Mouse (Mus musculus): ENCODE results near the gene Ntm. TPM values are rescaled to one million over a fixed set of nuclear protein-coding genes. Genes with fewer than 3 reads are reported as not detected.

The Ntm gene
- polyA plus RNA-seq, 1 experiment, result 0.32 TPM

GRCm38 (mm10) chr9:29637335-29637734, 325.6 kb downstream of the Ntm start:
- DNase-seq (ENCODE audit: low read depth, low spot score), result no peak
- 75% methylated on average over 8 of the region's 8 CpGs for WGBS

- DNase-seq (ENCODE audit: low read depth, low spot score), result no peak
- 64% methylated on average over 5 of the region's 5 CpGs for WGBS
Observed at GRCm38 (mm10) chr9:29617181-29617580, 345.8 kb downstream of the Ntm start.

GRCm38 (mm10) chr9:29612020-29612612, 350.8 kb downstream of the Ntm start:
- 74% methylated on average over 7 of the region's 7 CpGs for WGBS
- no peak for DNase-seq (ENCODE audit: low read depth, low spot score)

GRCm38 (mm10) chr9:29610867-29611266, 352.1 kb downstream of the Ntm start:
- 79% methylated on average over 2 of the region's 2 CpGs for WGBS

GRCm38 (mm10) chr9:29597665-29598064, 365.3 kb downstream of the Ntm start:
- WGBS, result 49% methylated on average over 4 of the region's 4 CpGs

More at GRCm38 (mm10) chr9:29610867-29611266, 352.1 kb downstream of the Ntm start:
- DNase-seq (ENCODE audit: low read depth, low spot score), result no peak

GRCm38 (mm10) chr9:29595321-29595720, 367.6 kb downstream of the Ntm start:
- 75% methylated on average over 9 of the region's 9 CpGs for WGBS
- DNase-seq (ENCODE audit: low read depth, low spot score), result no peak

More at GRCm38 (mm10) chr9:29597665-29598064, 365.3 kb downstream of the Ntm start:
- no peak for DNase-seq (ENCODE audit: low read depth, low spot score)

GRCm38 (mm10) chr9:29594537-29595294, 368.2 kb downstream of the Ntm start:
- 73% methylated on average over 21 of the region's 21 CpGs for WGBS
- no peak for DNase-seq (ENCODE audit: low read depth, low spot score)

- 63% methylated on average over 5 of the region's 5 CpGs for WGBS
- DNase-seq (ENCODE audit: low read depth, low spot score), result no peak
Observed at GRCm38 (mm10) chr9:29587376-29587775, 375.6 kb downstream of the Ntm start.

GRCm38 (mm10) chr9:29586381-29586770, 376.6 kb downstream of the Ntm start:
- no peak for DNase-seq (ENCODE audit: low read depth, low spot score)
- WGBS, result 85% methylated on average over 10 of the region's 10 CpGs

GRCm38 (mm10) chr9:29585746-29586380, 377.1 kb downstream of the Ntm start:
- no peak for DNase-seq (ENCODE audit: low read depth, low spot score)
- 59% methylated on average over 8 of the region's 8 CpGs for WGBS

GRCm38 (mm10) chr9:29578226-29578625, 384.7 kb downstream of the Ntm start:
- WGBS, result 82% methylated on average over 11 of the region's 11 CpGs

GRCm38 (mm10) chr9:29576051-29576533, 386.8 kb downstream of the Ntm start:
- 66% methylated on average over 4 of the region's 4 CpGs for WGBS
- DNase-seq (ENCODE audit: low read depth, low spot score), result no peak

More at GRCm38 (mm10) chr9:29578226-29578625, 384.7 kb downstream of the Ntm start:
- DNase-seq (ENCODE audit: low read depth, low spot score), result no peak

- 64% methylated on average over 5 of the region's 5 CpGs for WGBS
- no peak for DNase-seq (ENCODE audit: low read depth, low spot score)
Observed at GRCm38 (mm10) chr9:29574548-29574947, 388.4 kb downstream of the Ntm start.

- DNase-seq (ENCODE audit: low read depth, low spot score), result no peak
- WGBS, result 60% methylated on average over 5 of the region's 5 CpGs
Observed at GRCm38 (mm10) chr9:29568571-29568970, 394.4 kb downstream of the Ntm start.

GRCm38 (mm10) chr9:29562419-29563071, 400.4 kb downstream of the Ntm start:
- DNase-seq (ENCODE audit: low read depth, low spot score), result no peak
- 86% methylated on average over 5 of the region's 5 CpGs for WGBS

GRCm38 (mm10) chr9:29558915-29559314, 404.0 kb downstream of the Ntm start:
- no peak for DNase-seq (ENCODE audit: low read depth, low spot score)
- 74% methylated on average over 4 of the region's 4 CpGs for WGBS

GRCm38 (mm10) chr9:29550582-29550981, 412.4 kb downstream of the Ntm start:
- 74% methylated on average over 8 of the region's 8 CpGs for WGBS
- DNase-seq (ENCODE audit: low read depth, low spot score), result no peak

GRCm38 (mm10) chr9:29550107-29550506, 412.8 kb downstream of the Ntm start:
- WGBS, result 87% methylated on average over 8 of the region's 8 CpGs
- DNase-seq (ENCODE audit: low read depth, low spot score), result no peak

GRCm38 (mm10) chr9:29536415-29536814, 426.5 kb downstream of the Ntm start:
- no peak for DNase-seq (ENCODE audit: low read depth, low spot score)
- 53% methylated on average over 2 of the region's 2 CpGs for WGBS

- DNase-seq (ENCODE audit: low read depth, low spot score), result no peak
- 86% methylated on average over 6 of the region's 6 CpGs for WGBS
Observed at GRCm38 (mm10) chr9:29534773-29535172, 428.2 kb downstream of the Ntm start.

Data from large intestine, adult 2 months (tissue).